Mouse (Mus musculus) neural tube, embryonic 15.5 days (tissue): ENCODE results near the gene Ankrd33b. TPM values are rescaled to one million over a fixed set of nuclear protein-coding genes. Genes with fewer than 3 reads are reported as not detected.

Source experiments
- ATAC-seq: fragments of 200-750 bp; cut with Nextera tagmentation; 2 replicates; pipeline ENCODE4 v1.8.0; 2017; ENCODE audit warnings: mild to moderate bottlenecking, moderate TSS enrichment, moderate library complexity; ENCODE audit not compliant: low FRiP score
- H3K27ac ChIP-seq: fragments of 300-500 bp; sonication (generic); replicated peaks from 2 replicates; pipeline ENCODE4 v1.5.1; 2015; ENCODE audit warnings: mild to moderate bottlenecking, inconsistent platforms
- H3K27me3 ChIP-seq: fragments of 300-500 bp; sonication (generic); replicated peaks from 2 replicates; pipeline ENCODE4 v1.6.1; 2015; ENCODE audit warnings: inconsistent platforms
- H3K36me3 ChIP-seq: fragments of 300-500 bp; sonication (generic); 2 replicates; pipeline ENCODE4 v1.6.1; 2015; ENCODE audit warnings: inconsistent platforms
- H3K4me1 ChIP-seq: fragments of 300-500 bp; sonication (generic); 2 replicates; pipeline ENCODE4 v1.6.1; 2015; ENCODE audit warnings: inconsistent platforms
- H3K4me2 ChIP-seq: fragments of 300-500 bp; sonication (generic); 2 replicates; pipeline ENCODE4 v1.6.1; 2015; ENCODE audit warnings: inconsistent platforms, mild to moderate bottlenecking, moderate library complexity
- H3K4me3 ChIP-seq: fragments of 300-500 bp; sonication (generic); replicated peaks from 2 replicates; pipeline ENCODE4 v1.5.1; 2015; ENCODE audit warnings: mild to moderate bottlenecking, inconsistent platforms
- H3K9ac ChIP-seq: fragments of 300-500 bp; sonication (generic); replicated peaks from 2 replicates; pipeline ENCODE4 v1.6.1; 2015; ENCODE audit warnings: mild to moderate bottlenecking, inconsistent platforms
- H3K9me3 ChIP-seq: fragments of 300-500 bp; sonication (generic); replicated peaks from 2 replicates; pipeline ENCODE4 v1.6.1; 2016; ENCODE audit warnings: inconsistent platforms
- WGBS: fragments of 180-500 bp; shearing (Covaris S2); methylation state at CpG from one replicate; pipeline ENCODE4 v1.1.7; 2015; ENCODE audit warnings: mixed read lengths; 5-methylcytosine and 5-hydroxymethylcytosine counted together
- polyA plus RNA-seq: library from polyadenylated mRNA; unstranded; fragments of >200 nt; fragmentation: Nextera tagmentation; extraction: Ambion mirVana; gene quantifications from 2 replicates; pipeline ENCODE4 v1.2.1, GENCODE M21; 2015

Gene Ankrd33b
- polyA plus RNA-seq, 1 experiment from 2014 or later: 0.70 TPM

DNA sequence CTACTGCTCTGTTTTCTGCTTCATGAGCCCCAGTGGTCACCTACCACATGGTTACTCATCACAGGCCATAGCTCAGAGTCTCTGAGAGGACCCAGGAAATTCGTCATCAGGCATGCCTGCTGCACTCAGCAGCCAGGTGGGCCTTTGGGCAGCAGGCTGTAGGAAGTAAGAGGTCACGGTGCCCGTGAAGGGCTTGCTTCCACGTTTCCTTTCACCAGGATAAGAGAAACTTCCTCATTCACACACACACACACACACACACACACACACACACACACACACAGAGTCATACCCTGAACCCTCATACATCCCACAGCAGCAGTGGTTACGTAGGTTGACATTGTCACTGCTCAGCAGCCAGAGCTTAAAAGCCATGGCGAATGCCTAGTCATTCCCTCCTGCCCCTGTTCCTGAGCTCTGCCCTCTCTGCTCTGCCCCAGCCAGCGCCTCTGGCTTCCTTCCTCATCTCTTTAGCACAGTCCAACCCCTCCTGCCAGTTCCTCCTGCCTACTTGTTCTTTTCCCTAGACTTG is 17.6 kb downstream of the Ankrd33b start:
- no peak for ATAC-seq
- no peak overlapping the region for H3K27ac ChIP-seq
- H3K36me3 ChIP-seq: no peaks in the 10 kb centered on the region
- H3K9me3 ChIP-seq: no peaks in the 10 kb centered on the region
- WGBS: 80% methylated on average over 7 of the region's 7 CpGs
- H3K4me3 ChIP-seq: no peak overlapping the region
- H3K27me3 ChIP-seq: no peaks in the 10 kb centered on the region
- H3K9ac ChIP-seq: no peak overlapping the region
- H3K4me2 ChIP-seq: no peak overlapping the region
- H3K4me1 ChIP-seq: peaks cover 3% of the 10 kb centered on the region; the same call in 1 of the 2 replicates

DNA sequence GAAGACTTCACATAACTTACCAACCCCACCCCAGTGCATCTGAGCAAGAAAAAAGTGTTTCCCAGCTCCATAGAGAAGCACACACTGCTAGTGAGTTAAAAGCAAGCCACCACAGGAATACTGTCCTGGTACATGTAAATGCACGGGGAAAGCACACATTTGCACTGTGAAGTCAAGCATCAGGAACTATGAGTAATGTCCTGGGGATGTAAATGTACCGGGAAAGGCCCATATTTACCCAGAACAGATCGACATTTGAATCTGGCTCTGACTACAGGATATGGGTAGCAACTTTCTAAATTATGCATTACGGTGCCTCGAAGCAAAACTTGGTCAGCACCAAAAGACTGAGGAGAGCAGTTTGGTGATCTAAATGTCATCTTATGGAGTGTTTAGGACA is 18.5 kb downstream of the Ankrd33b start:
- 86% methylated on average over 5 of the region's 5 CpGs for WGBS
- Histone ChIP-seq H3K36me3 (no peaks in the 10 kb centered on the region), H3K4me2 (no peak overlapping the region), H3K27me3 (no peaks in the 10 kb centered on the region), H3K4me1 (peaks cover 5% of the 10 kb centered on the region; the same call in 1 of the 2 replicates), H3K4me3 (no peak overlapping the region), H3K9ac (no peak overlapping the region), H3K27ac (no peak overlapping the region), H3K9me3 (no peaks in the 10 kb centered on the region)
- no peak for ATAC-seq

DNA sequence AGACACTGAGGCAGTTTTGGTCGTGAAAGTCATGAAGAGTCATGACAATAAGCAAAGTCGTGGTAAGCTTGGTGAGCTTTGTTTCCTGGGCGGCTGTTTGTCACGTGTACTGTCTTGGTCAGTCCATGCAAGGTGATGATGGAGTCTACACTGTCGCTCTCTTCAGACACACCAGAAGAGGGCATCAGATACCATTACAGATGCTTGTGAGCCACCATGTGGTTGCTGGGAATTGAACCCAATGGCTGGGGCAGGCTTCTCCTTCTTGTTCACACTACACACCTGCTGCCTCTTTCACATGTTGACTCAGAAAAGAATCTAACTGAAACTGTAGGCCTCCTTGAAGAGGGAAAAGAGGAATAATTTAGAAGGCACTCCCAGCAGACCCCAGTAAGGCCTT is 19.3 kb downstream of the Ankrd33b start:
- WGBS: 85% methylated on average over 5 of the region's 5 CpGs
- Histone ChIP-seq H3K9ac (no peak overlapping the region), H3K4me3 (no peak overlapping the region), H3K36me3 (no peaks in the 10 kb centered on the region), H3K4me2 (no peak overlapping the region), H3K9me3 (no peaks in the 10 kb centered on the region), H3K4me1 (peaks cover 10% of the 10 kb centered on the region), H3K27me3 (no peaks in the 10 kb centered on the region), H3K27ac (no peak overlapping the region)
- ATAC-seq: no peak

DNA sequence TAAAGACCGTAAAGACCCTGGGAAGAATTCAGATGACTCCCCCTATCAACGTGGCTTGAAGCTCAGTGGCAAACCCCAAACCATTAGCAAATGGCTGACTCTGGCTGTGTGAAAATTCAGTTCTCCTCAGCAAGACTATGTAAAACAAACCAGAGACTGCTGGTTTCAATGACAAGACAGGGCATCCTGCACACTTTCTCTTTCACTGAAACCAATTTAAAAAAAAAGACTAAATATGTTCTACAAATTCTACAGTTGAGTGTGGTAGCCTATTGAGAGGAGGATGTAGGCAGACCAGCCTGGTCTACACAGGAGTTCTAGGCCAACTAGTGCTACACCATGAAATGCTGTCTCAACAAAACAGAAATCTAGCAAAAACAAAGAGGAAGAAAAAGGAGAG is 21.0 kb downstream of the Ankrd33b start:
- Histone ChIP-seq H3K27ac (no peak overlapping the region), H3K36me3 (no peaks in the 10 kb centered on the region), H3K4me1 (peaks cover 17% of the 10 kb centered on the region), H3K4me3 (no peak overlapping the region), H3K4me2 (no peak overlapping the region), H3K27me3 (no peaks in the 10 kb centered on the region), H3K9me3 (no peaks in the 10 kb centered on the region), H3K9ac (no peak overlapping the region)
- ATAC-seq: no peak
- 41% methylated on average over 2 of the region's 2 CpGs for WGBS

DNA sequence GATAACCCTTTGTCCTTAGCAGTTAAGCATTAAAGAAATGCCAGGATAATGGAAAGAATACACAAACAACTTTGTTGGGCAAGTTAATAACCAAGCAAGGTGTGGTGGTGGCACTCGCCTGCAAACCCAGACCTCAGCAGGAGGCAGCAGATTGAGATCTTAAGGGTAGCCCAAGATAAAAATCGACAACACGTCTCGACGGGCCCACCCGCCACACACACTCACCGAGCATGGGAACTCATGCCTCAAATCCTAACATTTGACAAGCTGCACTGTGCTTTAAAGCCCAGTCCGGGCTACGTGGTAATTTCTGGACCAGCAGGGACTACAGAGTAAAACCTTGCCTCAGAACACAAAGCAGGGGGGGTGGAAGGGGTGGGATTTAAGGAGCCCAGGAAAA is 22.2 kb downstream of the Ankrd33b start:
- H3K36me3 ChIP-seq: no peaks in the 10 kb centered on the region
- no peaks in the 10 kb centered on the region for H3K9me3 ChIP-seq
- H3K4me2 ChIP-seq: no peak overlapping the region
- peaks cover 21% of the 10 kb centered on the region for H3K4me1 ChIP-seq
- peak overlapping the region; percentile 51 for H3K27ac ChIP-seq
- 82% methylated on average over 9 of the region's 9 CpGs for WGBS
- ATAC-seq: peak; percentile 26
- H3K9ac ChIP-seq: no peak overlapping the region
- no peak overlapping the region for H3K4me3 ChIP-seq
- H3K27me3 ChIP-seq: no peaks in the 10 kb centered on the region

DNA sequence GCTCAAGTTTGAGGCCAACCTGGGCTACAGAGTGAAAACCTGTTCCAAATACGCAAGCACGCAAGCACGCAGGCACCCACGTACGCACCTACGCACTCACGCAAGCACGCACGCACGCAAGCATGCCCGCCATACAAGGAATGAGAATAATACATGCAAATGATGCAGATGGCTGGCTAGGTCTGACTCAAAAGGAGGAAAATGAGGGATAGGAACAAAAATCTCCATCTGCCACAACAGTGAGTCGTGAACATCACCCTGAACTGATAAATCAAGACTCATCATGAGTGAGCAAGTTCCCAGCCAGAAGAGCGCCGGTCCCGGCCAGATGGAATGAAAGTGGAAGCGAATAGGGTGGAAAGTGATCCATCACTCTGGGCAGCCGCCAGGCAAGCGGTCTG is 22.7 kb downstream of the Ankrd33b start:
- Histone ChIP-seq H3K9ac (no peak overlapping the region), H3K4me1 (peaks cover 21% of the 10 kb centered on the region), H3K9me3 (no peaks in the 10 kb centered on the region), H3K36me3 (no peaks in the 10 kb centered on the region), H3K4me3 (no peak overlapping the region), H3K27me3 (no peaks in the 10 kb centered on the region), H3K4me2 (no peak overlapping the region), H3K27ac (peak overlapping the region; percentile 51; the same call in 1 of the 2 replicates)
- 76% methylated on average over 18 of the region's 18 CpGs for WGBS
- ATAC-seq: no peak

DNA sequence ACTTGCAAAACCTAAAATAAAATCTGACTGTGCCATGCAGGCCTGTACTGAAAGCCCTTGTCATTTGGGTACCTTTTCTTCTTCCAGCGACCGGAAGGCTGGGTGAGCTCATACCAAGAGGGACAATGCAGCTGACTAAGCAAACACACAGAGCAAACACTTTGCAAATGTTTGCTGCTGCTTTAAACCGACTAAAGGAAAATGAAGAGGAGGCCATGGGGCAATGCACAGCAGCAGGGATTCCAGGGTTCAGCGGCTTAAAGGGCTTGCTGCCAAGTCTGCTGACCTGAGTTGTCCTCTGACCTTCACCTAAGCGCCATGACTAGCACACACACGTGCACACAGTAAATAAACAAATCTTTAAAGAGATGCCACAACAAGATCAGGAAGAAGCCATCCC is 23.9 kb downstream of the Ankrd33b start:
- H3K4me2 ChIP-seq: no peak overlapping the region
- no peaks in the 10 kb centered on the region for H3K9me3 ChIP-seq
- WGBS: 30% methylated on average over 6 of the region's 6 CpGs
- H3K27me3 ChIP-seq: no peaks in the 10 kb centered on the region
- no peaks in the 10 kb centered on the region for H3K36me3 ChIP-seq
- no peak overlapping the region for H3K4me3 ChIP-seq
- no peak for ATAC-seq
- H3K9ac ChIP-seq: no peak overlapping the region
- peaks cover 21% of the 10 kb centered on the region for H3K4me1 ChIP-seq
- H3K27ac ChIP-seq: no peak overlapping the region

DNA sequence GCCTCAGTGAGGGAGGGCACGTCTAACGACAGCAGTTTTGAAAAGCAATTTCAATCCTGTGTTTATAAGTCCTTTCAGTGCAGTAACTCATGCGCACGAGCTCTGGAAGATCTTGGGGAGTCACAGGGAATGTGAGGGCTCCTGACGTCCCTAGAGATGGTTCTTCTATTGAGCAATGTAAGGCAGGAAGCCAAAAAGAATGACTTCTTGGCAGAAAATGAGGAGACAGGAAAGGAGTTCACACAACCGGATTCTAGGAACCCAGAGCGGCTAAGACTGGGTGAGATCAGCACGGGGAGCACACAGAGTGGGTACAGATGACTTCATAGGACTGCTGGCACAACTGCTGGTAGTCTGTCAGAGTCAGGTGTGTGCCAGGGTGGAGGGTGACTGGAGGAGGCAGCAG is 25.0 kb downstream of the Ankrd33b start:
- H3K36me3 ChIP-seq: no peaks in the 10 kb centered on the region
- WGBS: 44% methylated on average over 8 of the region's 8 CpGs
- no peaks in the 10 kb centered on the region for H3K27me3 ChIP-seq
- no peak overlapping the region for H3K4me3 ChIP-seq
- no peak overlapping the region for H3K9ac ChIP-seq
- H3K4me1 ChIP-seq: peaks cover 21% of the 10 kb centered on the region
- no peak for ATAC-seq
- no peak overlapping the region for H3K27ac ChIP-seq
- no peak overlapping the region for H3K4me2 ChIP-seq
- no peaks in the 10 kb centered on the region for H3K9me3 ChIP-seq

DNA sequence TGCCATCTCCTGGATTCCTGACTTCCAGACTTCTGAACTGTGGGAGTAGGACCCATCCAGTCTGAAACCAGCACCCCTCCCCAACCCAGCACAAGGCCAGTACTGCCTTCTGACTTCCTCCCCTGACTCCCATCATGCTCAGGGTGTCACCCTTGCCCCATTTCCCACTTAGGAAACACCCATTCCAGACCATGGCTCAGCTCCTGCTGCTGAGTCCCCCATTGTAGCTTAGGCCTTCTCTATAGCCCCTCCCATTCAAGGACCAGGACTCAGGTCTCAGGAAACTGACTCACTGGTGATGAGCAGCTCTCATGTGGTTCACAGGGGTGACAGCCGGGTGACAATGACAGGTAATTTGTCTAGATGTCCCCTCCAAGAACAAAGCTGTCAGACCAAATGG is 25.5 kb downstream of the Ankrd33b start:
- WGBS: 17% methylated on average over 1 of the region's 1 CpGs
- Histone ChIP-seq H3K4me1 (peaks cover 21% of the 10 kb centered on the region), H3K4me2 (no peak overlapping the region), H3K9ac (no peak overlapping the region), H3K9me3 (no peaks in the 10 kb centered on the region), H3K4me3 (no peak overlapping the region), H3K27me3 (no peaks in the 10 kb centered on the region), H3K27ac (no peak overlapping the region), H3K36me3 (no peaks in the 10 kb centered on the region)
- ATAC-seq: no peak

DNA sequence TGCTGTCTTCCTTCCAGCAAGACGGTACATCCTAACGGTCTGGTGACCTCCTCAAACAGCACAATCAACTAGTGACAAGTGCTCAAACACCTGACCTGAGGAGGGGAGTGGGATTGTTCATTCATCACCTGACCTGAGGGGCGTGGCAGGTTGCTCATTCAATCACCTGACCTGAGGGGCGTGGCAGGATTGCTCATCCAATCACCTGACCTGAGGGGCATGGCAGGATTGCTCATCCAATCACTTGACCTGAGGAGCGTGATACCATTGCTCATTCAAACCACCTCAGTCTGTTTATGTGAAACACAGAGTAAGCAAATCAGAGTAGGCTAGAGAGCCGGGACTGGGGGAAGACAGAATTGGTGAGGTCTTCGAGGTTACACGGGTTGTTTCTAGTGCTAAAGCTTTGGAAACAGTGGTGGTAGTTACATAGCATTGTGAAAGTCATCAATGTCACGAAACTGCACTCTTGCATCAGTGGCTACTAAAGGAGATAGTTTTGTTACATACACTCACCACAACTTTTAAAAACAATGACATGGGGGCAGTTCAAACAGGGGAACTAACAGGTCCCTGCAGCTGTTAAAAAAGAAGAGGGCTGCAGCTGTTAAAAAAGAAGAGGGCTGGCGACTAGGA is 28.8 kb downstream of the Ankrd33b start:
- H3K4me3 ChIP-seq: no peak overlapping the region
- WGBS: 84% methylated on average over 10 of the region's 10 CpGs
- ATAC-seq: no peak
- H3K9ac ChIP-seq: no peak overlapping the region
- H3K27me3 ChIP-seq: no peaks in the 10 kb centered on the region
- no peaks in the 10 kb centered on the region for H3K36me3 ChIP-seq
- H3K9me3 ChIP-seq: no peaks in the 10 kb centered on the region
- peaks cover 13% of the 10 kb centered on the region for H3K4me1 ChIP-seq
- H3K27ac ChIP-seq: no peak overlapping the region
- H3K4me2 ChIP-seq: no peak overlapping the region

DNA sequence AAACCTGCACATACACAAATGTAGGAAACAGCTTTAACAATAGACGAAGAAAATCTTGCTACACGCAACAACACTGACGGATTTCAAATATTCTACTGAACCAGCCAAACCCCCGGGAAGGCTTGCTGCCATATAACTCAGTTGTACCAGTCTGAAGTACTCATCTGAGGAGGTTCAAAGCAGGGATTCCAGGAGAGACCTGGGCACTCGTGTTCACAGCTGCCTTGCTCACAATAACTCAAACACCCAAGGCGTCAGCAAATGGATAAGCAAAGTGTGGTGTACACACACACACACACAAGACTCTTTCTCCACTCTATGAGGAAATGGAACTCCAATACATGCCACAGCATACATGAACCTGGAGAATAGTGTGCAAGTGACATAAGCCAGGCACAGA is 29.5 kb downstream of the Ankrd33b start:
- no peak for ATAC-seq
- Histone ChIP-seq H3K4me3 (no peak overlapping the region), H3K36me3 (no peaks in the 10 kb centered on the region), H3K4me2 (no peak overlapping the region), H3K27me3 (no peaks in the 10 kb centered on the region), H3K9ac (no peak overlapping the region), H3K9me3 (no peaks in the 10 kb centered on the region), H3K27ac (no peak overlapping the region), H3K4me1 (peaks cover 11% of the 10 kb centered on the region)
- WGBS: 86% methylated on average over 6 of the region's 6 CpGs

DNA sequence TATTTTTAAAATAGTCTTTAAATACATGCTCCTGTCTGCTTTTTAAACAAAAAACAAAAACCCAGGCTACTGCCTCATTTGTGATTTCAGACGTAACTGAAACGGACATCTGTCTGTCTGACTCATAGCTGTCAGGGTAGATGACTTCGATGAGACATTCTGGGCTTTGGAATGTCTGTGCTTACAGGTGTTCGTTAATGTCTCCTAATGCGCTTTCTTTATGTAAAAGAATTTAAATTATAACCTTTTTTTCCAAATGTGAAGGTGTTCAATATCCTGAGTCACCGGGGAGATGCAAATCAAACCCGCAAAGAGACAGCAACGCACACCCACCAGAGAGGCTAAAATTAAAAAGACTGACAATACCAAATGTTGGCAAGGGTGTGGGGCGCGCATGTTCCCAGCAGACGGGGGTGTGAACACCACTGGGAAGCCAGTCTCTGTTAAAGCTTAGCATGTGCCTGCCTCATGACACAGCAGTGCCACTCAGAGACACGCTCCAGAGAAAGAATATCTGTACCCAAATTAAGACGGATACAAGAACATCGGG is 30.3 kb downstream of the Ankrd33b start:
- Histone ChIP-seq H3K27me3 (no peaks in the 10 kb centered on the region), H3K4me1 (peaks cover 4% of the 10 kb centered on the region), H3K9me3 (no peaks in the 10 kb centered on the region), H3K9ac (no peak overlapping the region), H3K27ac (no peak overlapping the region), H3K4me3 (no peak overlapping the region), H3K4me2 (no peak overlapping the region), H3K36me3 (no peaks in the 10 kb centered on the region)
- WGBS: 74% methylated on average over 14 of the region's 14 CpGs
- no peak for ATAC-seq
